ENCODE assay signal across 8 mouse cellular contexts in the genomic region with DNA sequence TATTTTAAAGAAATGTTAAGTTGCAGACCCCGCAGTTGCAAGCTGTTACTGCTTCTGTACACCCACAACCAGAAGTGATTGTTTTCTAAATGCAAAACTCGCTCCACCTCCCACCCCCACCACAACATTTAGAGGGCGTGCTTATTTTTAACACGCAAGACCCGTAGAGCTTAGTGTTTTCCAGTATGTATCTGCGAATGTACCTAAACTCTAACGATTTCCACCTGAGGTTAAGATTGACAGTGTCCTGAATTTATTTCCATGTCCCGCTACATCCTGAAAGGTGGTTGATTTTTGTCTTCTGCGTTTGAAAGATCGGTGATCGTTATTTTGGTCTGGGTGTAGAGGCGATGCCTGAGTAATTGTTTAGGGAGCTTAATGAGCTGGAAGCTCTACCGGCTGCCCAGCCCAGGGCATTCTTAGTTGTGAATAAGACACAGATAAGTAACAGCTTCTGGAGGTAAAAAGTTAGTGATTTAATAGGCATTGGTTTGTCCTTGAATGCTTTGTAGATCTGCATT. TPM values are rescaled to one million over a fixed set of nuclear protein-coding genes. Genes with fewer than 3 reads are reported as not detected.
DNase-seq lines count a peak whose midpoint lies in the region; ATAC-seq and TF ChIP-seq lines count a peak whose summit lies in the region.

No protein-coding gene starts in this region.

- no peak for DNase-seq in heart, adult 8-10 months (ENCODE audit: low spot score)
- DNase-seq in splenic B cell, adult 2 months (ENCODE audit: low read depth, low spot score): peak; percentile 22
- no peak for DNase-seq in layer of hippocampus, adult 9-10 months (ENCODE audit: low spot score)
- no peak for DNase-seq in spleen, postnatal 14 days (ENCODE audit: low spot score in 2 of 2)

- TF ChIP-seq POLR2A in bone marrow, adult 2 months (IDR thresholded peaks at IDR 0.05; ENCODE audit: borderline replicate concordance, control insufficient read depth, low read depth, low read length): no peak

- ATAC-seq in heart, embryonic 13.5 days (ENCODE audit: extremely low read depth, insufficient number of reproducible peaks, low FRiP score, low TSS enrichment): no peak
- no peak for ATAC-seq in heart, embryonic 14.5 days (ENCODE audit: insufficient number of reproducible peaks, insufficient read depth, low FRiP score, low read depth)
- no peak for ATAC-seq in liver, embryonic 12.5 days

- H3K9ac ChIP-seq in heart, embryonic 13.5 days: peak overlapping the region; percentile 86
- H3K9ac ChIP-seq in heart, embryonic 14.5 days (ENCODE audit: low read length): peak overlapping the region; percentile 80
- peak overlapping the region; percentile 78; the same call in 1 of the 2 replicates for H3K9ac ChIP-seq in liver, embryonic 12.5 days

- peak overlapping the region; percentile 94 for H3K4me2 ChIP-seq in heart, embryonic 13.5 days
- H3K4me2 ChIP-seq in heart, embryonic 14.5 days (ENCODE audit: low read length): peak overlapping the region; percentile 91
- peak overlapping the region; percentile 99 for H3K4me2 ChIP-seq in liver, embryonic 12.5 days

- 5% methylated on average over 13 of the region's 13 CpGs for WGBS in heart, embryonic 13.5 days
- 1% methylated on average over 13 of the region's 13 CpGs for WGBS in bone marrow, adult 2 months
- whole genome bisulfite sequencing in heart, embryonic 14.5 days: 4% methylated on average over 13 of the region's 13 CpGs
- WGBS in liver, embryonic 12.5 days (ENCODE audit: insufficient replicate concordance): 9% methylated on average over 13 of the region's 13 CpGs

- H3K27ac ChIP-seq in heart, embryonic 13.5 days (replicated peaks): no peak overlapping the region
- H3K27ac ChIP-seq in bone marrow, adult 2 months (ENCODE audit: control insufficient read depth, insufficient read depth, low read depth, low read length, poor library complexity): no peak overlapping the region
- H3K27ac ChIP-seq in heart, embryonic 14.5 days (replicated peaks in 1 of 2; ENCODE audit: control insufficient read depth in 1 of 2, insufficient read depth in 1 of 2, low read depth in 2 of 2, low read length in 2 of 2): peak overlapping the region; percentile 4 to 31; a peak in 1 of 4 replicates
- no peak overlapping the region for H3K27ac ChIP-seq in liver, embryonic 12.5 days

- H3K4me1 ChIP-seq in heart, embryonic 13.5 days: peaks cover 5% of the 10 kb centered on the region
- peaks cover 2% of the 10 kb centered on the region; the same call in 1 of the 2 replicates for H3K4me1 ChIP-seq in bone marrow, adult 2 months (ENCODE audit: control insufficient read depth, insufficient read depth, low read length)
- no peaks in the 10 kb centered on the region; a peak in 1 of 4 replicates for H3K4me1 ChIP-seq in heart, embryonic 14.5 days (ENCODE audit: control insufficient read depth in 2 of 2, insufficient read depth in 2 of 2, low read length in 2 of 2)
- peaks cover 35% of the 10 kb centered on the region for H3K4me1 ChIP-seq in liver, embryonic 12.5 days

- H3K27me3 ChIP-seq in heart, embryonic 13.5 days (replicated peaks): peaks cover 44% of the 10 kb centered on the region
- H3K27me3 ChIP-seq in heart, embryonic 14.5 days (ENCODE audit: control insufficient read depth, insufficient read depth, low read length): peaks cover 13% of the 10 kb centered on the region; the same call in 1 of the 2 replicates
- peaks cover 42% of the 10 kb centered on the region for H3K27me3 ChIP-seq in liver, embryonic 12.5 days (replicated peaks)
- peaks cover 4% of the 10 kb centered on the region; the same call in 1 of the 2 replicates for H3K27me3 ChIP-seq in splenic B cell, adult 2 months (ENCODE audit: control insufficient read depth, insufficient read depth, low read length, poor library complexity, severe bottlenecking)

- H3K36me3 ChIP-seq in heart, embryonic 13.5 days: no peaks in the 10 kb centered on the region
- H3K36me3 ChIP-seq in heart, embryonic 14.5 days (ENCODE audit: control insufficient read depth, insufficient read depth, low read length): no peaks in the 10 kb centered on the region
- H3K36me3 ChIP-seq in liver, embryonic 12.5 days: no peaks in the 10 kb centered on the region
- H3K36me3 ChIP-seq in splenic B cell, adult 2 months (ENCODE audit: control insufficient read depth, insufficient read depth, low read length, poor library complexity, severe bottlenecking): no peaks in the 10 kb centered on the region

- TF ChIP-seq CTCF in bone marrow, adult 2 months (IDR thresholded peaks at IDR 0.05; ENCODE audit: control insufficient read depth, insufficient read depth, low read length): no peak

- H3K9me3 ChIP-seq in heart, embryonic 13.5 days: no peaks in the 10 kb centered on the region
- no peaks in the 10 kb centered on the region for H3K9me3 ChIP-seq in heart, embryonic 14.5 days (ENCODE audit: control insufficient read depth, low read length)
- no peaks in the 10 kb centered on the region for H3K9me3 ChIP-seq in liver, embryonic 12.5 days (replicated peaks)

- H3K4me3 ChIP-seq in heart, embryonic 13.5 days: peak overlapping the region; percentile 78
- H3K4me3 ChIP-seq in bone marrow, adult 2 months (replicated peaks; ENCODE audit: control insufficient read depth, low read depth, low read length): peak overlapping the region; percentile 56
- peak overlapping the region; percentile 63 to 77 for H3K4me3 ChIP-seq in heart, embryonic 14.5 days (ENCODE audit: control insufficient read depth in 1 of 2, insufficient read depth in 1 of 2, low read depth in 1 of 2, low read length in 2 of 2)
- H3K4me3 ChIP-seq in liver, embryonic 12.5 days: peak overlapping the region; percentile 75

RNA-seq across cellular contexts. Expression of a gene that starts 1.6 kb away (rescaled TPM):
- 5.9 and 6.6 TPM in 2 replicates for polyA plus RNA-seq in heart, embryonic 13.5 days (2015; fragmentation: Nextera tagmentation; extraction: Ambion mirVana)
- 10 to 100 TPM; 13.7 to 20.4 (median 15.3) TPM for total RNA-seq in heart, adult 8-10 months (2022)
- 17.3 and 18.4 TPM in 2 replicates for polyA plus RNA-seq in bone marrow, adult 2 months (2011; ENCODE audit: insufficient read depth, insufficient read length, low replicate concordance, missing spikeins)
- polyA plus RNA-seq in heart, embryonic 14.5 days (2014; fragmentation: Nextera tagmentation; extraction: Ambion mirVana): 5.2 and 6.6 TPM in 2 replicates
- 5.6 and 6.6 TPM in 2 replicates for polyA plus RNA-seq in liver, embryonic 12.5 days (2016; fragmentation: Nextera tagmentation; extraction: Ambion mirVana)

Comparison
In these comparisons a context has a peak if more than half of its experiments do, and no peak if none do; other contexts are left out.
1. H3K27ac ChIP-seq: peak in heart, embryonic 14.5 days (2 of 2); none in heart, embryonic 13.5 days (single experiment), bone marrow, adult 2 months (single experiment) and liver, embryonic 12.5 days (single experiment).
2. Peak in every context shown above with its lines, with median percentiles within 50 percentile points of each other: H3K4me2 ChIP-seq, H3K4me3 ChIP-seq and H3K9ac ChIP-seq.